Mouse (Mus musculus) spleen, adult 2 months (tissue): ENCODE data around the gene Trim29. TPM values are rescaled to one million over a fixed set of nuclear protein-coding genes. Genes with fewer than 3 reads are reported as not detected.

ENCODE experiments used
- DNase-seq, 2 experiments: peaks; one replicate each; pipeline versions ENCODE4 v3.0.0 to v3.0.0-alpha.2; 2012 to 2021; ENCODE audit warnings: low spot score in 2 of 2, low read depth in 1 of 2
- H3K27ac ChIP-seq: fragments of 200-500 bp; 2 replicates; pipeline ENCODE4 v1.5.1; 2012; ENCODE audit warnings: low read length, inconsistent platforms; ENCODE audit not compliant: insufficient read depth
- H3K27me3 ChIP-seq: fragments of 200-500 bp; 2 replicates; pipeline ENCODE4 v1.6.1; 2012; ENCODE audit warnings: mild to moderate bottlenecking, moderate library complexity, low read length, inconsistent platforms; ENCODE audit not compliant: control insufficient read depth, insufficient read depth
- H3K36me3 ChIP-seq: fragments of 200-500 bp; 2 replicates; pipeline ENCODE4 v1.6.1; 2012; ENCODE audit warnings: mild to moderate bottlenecking, low read length, inconsistent platforms; ENCODE audit not compliant: control insufficient read depth, insufficient read depth
- H3K4me1 ChIP-seq: fragments of 200-500 bp; 2 replicates; pipeline ENCODE4 v1.6.1; 2011; ENCODE audit warnings: inconsistent platforms; ENCODE audit not compliant: control insufficient read depth, insufficient read depth, insufficient read length
- H3K4me3 ChIP-seq: fragments of 200-500 bp; 2 replicates; pipeline ENCODE4 v1.5.1; 2011; ENCODE audit warnings: mild to moderate bottlenecking, inconsistent platforms; ENCODE audit not compliant: insufficient read depth, insufficient read length; ENCODE audit errors: extremely low read depth
- CTCF ChIP-seq: fragments of 200-500 bp; IDR thresholded peaks from 2 replicates; pipeline ENCODE4 v1.5.1; 2011; ENCODE audit warnings: mild to moderate bottlenecking, inconsistent platforms; ENCODE audit not compliant: insufficient read depth, insufficient read length, insufficient replicate concordance; ENCODE audit errors: extremely low read depth
- POLR2A ChIP-seq: fragments of 200-500 bp; IDR thresholded peaks from 2 replicates; pipeline ENCODE4 v1.6.1; 2011; ENCODE audit warnings: low read depth, low read length, inconsistent platforms
- WGBS: fragments of 180-500 bp; shearing (Covaris S2); methylation state at CpG from one replicate; pipeline ENCODE4 v1.1.7; 2018; 5-methylcytosine and 5-hydroxymethylcytosine counted together
- polyA plus RNA-seq: library from polyadenylated mRNA; depleted of rRNA; stranded (reverse); fragments of >200 nt; gene quantifications from 2 replicates; pipeline ENCODE4 v1.2.3, GENCODE M21; 2012

Trim29 gene
- polyA plus RNA-seq, 1 experiment, result 0.06 TPM

- H3K4me1 ChIP-seq, result no peaks in the 10 kb centered on the region
- H3K27me3 ChIP-seq, result no peaks in the 10 kb centered on the region
- no peak for DNase-seq
- no peaks in the 10 kb centered on the region for H3K36me3 ChIP-seq
- H3K27ac ChIP-seq, result no peak overlapping the region
- TF ChIP-seq CTCF (no peak), POLR2A (no peak)
- no peak overlapping the region for H3K4me3 ChIP-seq
- 50% methylated on average over 3 of the region's 3 CpGs for WGBS
Measured at GRCm38 (mm10) chr9:43325486-43325885, 14.8 kb downstream of the Trim29 start.

GRCm38 (mm10) chr9:43326015-43326631 is 15.5 kb downstream of the Trim29 start:
- Histone ChIP-seq H3K27me3 (no peaks in the 10 kb centered on the region), H3K36me3 (no peaks in the 10 kb centered on the region), H3K4me3 (no peak overlapping the region), H3K4me1 (no peaks in the 10 kb centered on the region), H3K27ac (no peak overlapping the region)
- no peak for TF ChIP-seq CTCF
- no peak for TF ChIP-seq POLR2A
- no peak for DNase-seq
- 73% methylated on average over 7 of the region's 7 CpGs for WGBS

GRCm38 (mm10) chr9:43327182-43328129 is 16.8 kb downstream of the Trim29 start:
- H3K36me3 ChIP-seq, result no peaks in the 10 kb centered on the region
- no peak for TF ChIP-seq POLR2A
- TF ChIP-seq CTCF, result no peak
- WGBS, result 58% methylated on average over 21 of the region's 21 CpGs
- no peak for DNase-seq
- H3K4me3 ChIP-seq, result no peak overlapping the region
- no peak overlapping the region for H3K27ac ChIP-seq
- H3K4me1 ChIP-seq, result no peaks in the 10 kb centered on the region
- no peaks in the 10 kb centered on the region for H3K27me3 ChIP-seq

- Histone ChIP-seq H3K27me3 (no peaks in the 10 kb centered on the region), H3K36me3 (no peaks in the 10 kb centered on the region), H3K4me1 (no peaks in the 10 kb centered on the region), H3K4me3 (no peak overlapping the region), H3K27ac (no peak overlapping the region)
- 85% methylated on average over 5 of the region's 5 CpGs for WGBS
- no peak for DNase-seq
- no peak for TF ChIP-seq POLR2A
- TF ChIP-seq CTCF, result no peak
Measured at GRCm38 (mm10) chr9:43330426-43330825, 19.8 kb downstream of the Trim29 start.

- H3K36me3 ChIP-seq, result no peaks in the 10 kb centered on the region
- no peak overlapping the region for H3K4me3 ChIP-seq
- DNase-seq, result no peak
- H3K4me1 ChIP-seq, result no peaks in the 10 kb centered on the region
- H3K27ac ChIP-seq, result no peak overlapping the region
- WGBS, result 83% methylated on average over 8 of the region's 8 CpGs
- TF ChIP-seq CTCF (no peak), POLR2A (no peak)
- H3K27me3 ChIP-seq, result no peaks in the 10 kb centered on the region
Measured at GRCm38 (mm10) chr9:43331476-43332471, 21.1 kb downstream of the Trim29 start.

GRCm38 (mm10) chr9:43334476-43334875 is 23.8 kb downstream of the Trim29 start:
- no peak overlapping the region for H3K27ac ChIP-seq
- no peak overlapping the region for H3K4me3 ChIP-seq
- H3K27me3 ChIP-seq, result no peaks in the 10 kb centered on the region
- no peaks in the 10 kb centered on the region for H3K4me1 ChIP-seq
- H3K36me3 ChIP-seq, result no peaks in the 10 kb centered on the region
- WGBS, result 63% methylated on average over 8 of the region's 8 CpGs
- TF ChIP-seq POLR2A (no peak), CTCF (no peak)
- DNase-seq, result no peak
